Mouse (Mus musculus) olfactory bulb, adult 2 months (tissue): ENCODE data around the gene Fam189a1.

Experiments used
- CTCF ChIP-seq: fragments of 200-500 bp; IDR thresholded peaks from 2 replicates; pipeline ENCODE4 v1.5.1; 2012; ENCODE audit warnings: low read depth, mild to moderate bottlenecking, low read length, moderate library complexity; ENCODE audit not compliant: insufficient read depth
- POLR2A ChIP-seq: fragments of 200-500 bp; IDR thresholded peaks from 2 replicates; pipeline ENCODE4 v1.6.1; 2012; ENCODE audit warnings: mild to moderate bottlenecking, low read depth, low read length, moderate library complexity; ENCODE audit not compliant: insufficient read depth

- TF ChIP-seq POLR2A, result no peak
- no peak for TF ChIP-seq CTCF
Measured at GRCm38 (mm10) chr7:64840576-64840895, 315.8 kb downstream of the Fam189a1 start.
